Mouse (Mus musculus): ENCODE data around the gene Polr3h. TPM values are rescaled to one million over a fixed set of nuclear protein-coding genes. Genes with fewer than 3 reads are reported as not detected.
A peak's percentile ranks its signal among the peaks of the same experiment; 100 is the strongest.
"Not testable (repeated sequence)": the region's sequence is repeated elsewhere in the genome, so short reads cannot be mapped to it uniquely, and the experiment has no call there.

The Polr3h gene
- polyA plus RNA-seq, 1 experiment from 2014 or later: 82.6 TPM

DNA sequence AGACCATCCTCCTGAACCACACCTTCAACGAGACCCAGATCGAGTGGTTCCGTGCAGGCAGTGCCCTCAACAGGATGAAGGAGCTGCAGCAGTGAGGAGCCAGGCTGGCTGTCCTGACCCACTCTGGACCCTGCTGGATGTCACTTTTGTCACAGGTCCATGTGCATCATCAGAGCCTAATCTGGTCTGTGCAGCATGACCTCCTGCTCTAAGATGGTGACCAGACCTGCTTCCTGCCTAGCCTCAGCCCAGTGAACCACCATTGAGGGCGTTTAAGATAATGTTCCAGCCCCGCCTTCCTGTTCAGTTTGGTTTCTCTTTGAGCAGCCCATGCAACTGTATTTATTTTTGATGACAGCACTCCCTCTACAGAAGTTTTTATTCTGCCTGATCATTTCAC, 11.4 kb downstream of the Polr3h start:
- no peak overlapping the region for H3K4me3 ChIP-seq (replicated peaks)
- ATAC-seq (ENCODE audit: low read depth): peak; percentile 53
- peaks cover 30% of the 10 kb centered on the region for H3K4me1 ChIP-seq (replicated peaks)
- H3K27me3 ChIP-seq: no peaks in the 10 kb centered on the region
- H3K27ac ChIP-seq: peak overlapping the region; percentile 63
- no peak overlapping the region for H3K9ac ChIP-seq
- no peak overlapping the region for H3K4me2 ChIP-seq
- peak; percentile 32 for DNase-seq
- H3K9me3 ChIP-seq (replicated peaks): no peaks in the 10 kb centered on the region
- peaks cover 98% of the 10 kb centered on the region for H3K36me3 ChIP-seq
- 46% methylated on average over 5 of the region's 5 CpGs for WGBS (ENCODE audit: insufficient replicate concordance)

DNA sequence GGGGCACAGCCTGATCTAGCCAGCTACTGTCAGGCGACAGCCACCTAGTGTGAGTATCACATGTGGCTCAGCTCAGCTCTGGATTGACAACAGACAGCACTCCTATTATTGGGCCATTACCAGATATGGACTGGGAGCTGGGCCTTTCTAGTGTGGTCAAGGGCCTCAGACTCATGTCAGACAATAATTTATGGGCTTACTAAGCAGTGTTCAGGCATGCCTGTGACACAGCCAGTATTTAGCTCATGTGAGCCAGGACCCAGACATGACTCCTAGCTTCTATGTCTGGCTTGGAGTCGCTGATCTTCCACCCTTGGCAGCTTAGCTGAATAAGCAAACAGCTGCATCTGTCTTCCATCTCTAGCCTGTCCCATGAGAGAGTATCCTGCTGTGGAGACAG, 13.5 kb downstream of the Polr3h start:
- peaks cover 94% of the 10 kb centered on the region for H3K36me3 ChIP-seq
- H3K27me3 ChIP-seq: no peaks in the 10 kb centered on the region
- DNase-seq: no peak
- no peak overlapping the region for H3K9ac ChIP-seq
- H3K4me1 ChIP-seq (replicated peaks): peaks cover 30% of the 10 kb centered on the region
- no peak overlapping the region for H3K4me3 ChIP-seq (replicated peaks)
- H3K27ac ChIP-seq: no peak overlapping the region
- no peaks in the 10 kb centered on the region for H3K9me3 ChIP-seq (replicated peaks)
- ATAC-seq (ENCODE audit: low read depth): no peak
- H3K4me2 ChIP-seq: no peak overlapping the region
- 79% methylated on average over 2 of the region's 2 CpGs for whole genome bisulfite sequencing (ENCODE audit: insufficient replicate concordance)

DNA sequence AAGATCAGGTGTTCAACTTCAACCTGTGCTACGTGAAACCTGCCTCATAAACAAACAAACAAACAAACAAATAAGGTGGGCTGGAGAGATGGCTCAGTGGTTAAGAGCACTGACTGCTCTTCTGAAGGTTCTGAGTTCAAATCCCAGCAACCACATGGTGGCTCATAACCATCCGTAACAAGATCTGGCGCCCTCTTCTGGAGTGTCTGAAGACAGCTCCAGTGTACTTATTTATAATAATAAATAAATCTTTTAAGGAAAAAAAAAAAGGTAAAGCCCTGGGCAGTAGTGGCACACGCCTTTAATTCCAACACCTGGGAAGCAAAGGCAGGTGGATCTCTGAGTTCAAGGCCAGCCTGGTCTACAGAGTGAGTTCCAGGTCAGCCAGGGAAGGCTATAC, 17.3 kb downstream of the Polr3h start:
- H3K36me3 ChIP-seq: peaks cover 92% of the 10 kb centered on the region
- H3K9ac ChIP-seq; H3K4me1 ChIP-seq (replicated peaks); H3K4me3 ChIP-seq (replicated peaks); ATAC-seq (ENCODE audit: low read depth); H3K27ac ChIP-seq; DNase-seq; H3K27me3 ChIP-seq; H3K9me3 ChIP-seq (replicated peaks); H3K4me2 ChIP-seq: not testable (repeated sequence)
- WGBS (ENCODE audit: insufficient replicate concordance): 72% methylated on average over 4 of the region's 4 CpGs

DNA sequence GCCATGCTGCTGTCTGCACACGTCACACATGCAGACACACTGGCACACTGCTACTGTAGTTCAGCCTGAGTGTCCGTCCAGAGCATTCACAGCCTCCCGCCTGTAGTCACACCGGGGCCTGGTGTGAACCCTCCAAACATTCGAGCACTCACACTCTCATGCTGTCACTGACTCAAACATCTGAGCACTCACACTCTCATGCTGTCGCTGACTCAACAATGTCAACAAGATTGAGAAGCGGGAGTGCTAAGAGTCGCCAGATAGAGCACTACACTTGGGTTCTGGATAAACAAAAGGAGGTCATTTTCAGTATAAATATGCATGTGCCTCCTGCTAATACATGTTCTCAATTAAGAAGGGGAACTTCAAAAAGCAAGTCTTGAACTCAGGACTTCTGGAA, 18.1 kb downstream of the Polr3h start:
- Histone ChIP-seq H3K36me3 (peaks cover 92% of the 10 kb centered on the region), H3K4me1 (replicated peaks) (0 out of 2 replicates have a peak, but pooled peaks cover 5% of the 10 kb centered on the region), H3K9ac (no peak overlapping the region), H3K9me3 (replicated peaks) (no peaks in the 10 kb centered on the region), H3K4me2 (no peak overlapping the region), H3K27ac (no peak overlapping the region), H3K27me3 (no peaks in the 10 kb centered on the region), H3K4me3 (replicated peaks) (no peak overlapping the region)
- ATAC-seq (ENCODE audit: low read depth) (no peak), DNase-seq (no peak)
- 87% methylated on average over 8 of the region's 8 CpGs for WGBS (ENCODE audit: insufficient replicate concordance)

DNA sequence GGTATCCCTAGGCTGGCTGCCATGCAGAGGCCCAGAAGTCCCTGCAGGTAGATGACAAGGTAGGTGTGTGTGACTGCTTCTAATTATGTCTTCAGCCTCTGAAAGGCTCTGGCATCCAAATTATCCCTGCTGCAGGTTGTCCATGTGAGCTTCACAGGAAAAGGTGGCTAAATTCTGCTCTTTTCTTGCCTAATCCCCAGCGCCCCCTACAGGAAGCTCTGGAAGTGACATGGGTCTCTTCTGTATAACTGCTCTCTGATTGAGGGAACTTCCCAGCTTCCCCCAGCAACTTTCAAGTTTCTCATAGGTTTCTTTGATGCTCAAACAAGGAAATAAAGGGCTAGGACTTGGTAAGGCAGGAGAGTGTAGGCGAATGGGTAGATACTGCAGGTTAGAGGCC, 21.1 kb downstream of the Polr3h start:
- 22% methylated on average over 2 of the region's 2 CpGs for WGBS (ENCODE audit: insufficient replicate concordance)
- Histone ChIP-seq H3K27ac (no peak overlapping the region), H3K9me3 (replicated peaks) (no peaks in the 10 kb centered on the region), H3K27me3 (no peaks in the 10 kb centered on the region), H3K9ac (no peak overlapping the region), H3K36me3 (peaks cover 92% of the 10 kb centered on the region), H3K4me2 (no peak overlapping the region), H3K4me1 (replicated peaks) (no peaks in the 10 kb centered on the region), H3K4me3 (replicated peaks) (no peak overlapping the region)
- ATAC-seq (ENCODE audit: low read depth) (peak; percentile 14; the same call in 1 of the 2 replicates), DNase-seq (peak; percentile 56)

DNA sequence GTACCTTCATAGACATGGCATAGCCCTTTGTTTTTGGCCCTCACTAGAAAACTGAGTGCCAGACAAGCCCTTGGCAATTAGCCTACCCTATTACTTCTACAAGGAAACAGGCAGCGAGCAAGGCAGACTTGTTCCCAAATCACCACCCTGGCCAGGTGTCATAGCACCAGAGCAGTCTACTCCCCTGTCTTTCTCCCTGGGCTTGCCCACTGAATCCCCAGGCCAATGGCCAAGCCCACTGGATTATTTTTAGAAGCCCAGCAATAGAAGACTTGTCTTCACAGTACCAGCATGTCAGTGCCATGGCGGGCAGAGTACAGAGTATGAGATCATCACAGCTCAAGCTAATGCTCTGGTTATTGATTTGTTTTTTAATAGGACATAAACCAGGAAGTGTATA, 27.3 kb downstream of the Polr3h start:
- peaks cover 14% of the 10 kb centered on the region for H3K4me1 ChIP-seq (replicated peaks)
- H3K27me3 ChIP-seq: no peaks in the 10 kb centered on the region
- H3K27ac ChIP-seq: peak overlapping the region; percentile 65
- ATAC-seq (ENCODE audit: low read depth) (no peak), DNase-seq (no peak)
- H3K4me3 ChIP-seq (replicated peaks): no peak overlapping the region
- H3K9ac ChIP-seq: no peak overlapping the region
- no peaks in the 10 kb centered on the region for H3K9me3 ChIP-seq (replicated peaks)
- H3K36me3 ChIP-seq: peaks cover 92% of the 10 kb centered on the region
- 85% methylated on average over 2 of the region's 2 CpGs for WGBS (ENCODE audit: insufficient replicate concordance)
- no peak overlapping the region for H3K4me2 ChIP-seq

DNA sequence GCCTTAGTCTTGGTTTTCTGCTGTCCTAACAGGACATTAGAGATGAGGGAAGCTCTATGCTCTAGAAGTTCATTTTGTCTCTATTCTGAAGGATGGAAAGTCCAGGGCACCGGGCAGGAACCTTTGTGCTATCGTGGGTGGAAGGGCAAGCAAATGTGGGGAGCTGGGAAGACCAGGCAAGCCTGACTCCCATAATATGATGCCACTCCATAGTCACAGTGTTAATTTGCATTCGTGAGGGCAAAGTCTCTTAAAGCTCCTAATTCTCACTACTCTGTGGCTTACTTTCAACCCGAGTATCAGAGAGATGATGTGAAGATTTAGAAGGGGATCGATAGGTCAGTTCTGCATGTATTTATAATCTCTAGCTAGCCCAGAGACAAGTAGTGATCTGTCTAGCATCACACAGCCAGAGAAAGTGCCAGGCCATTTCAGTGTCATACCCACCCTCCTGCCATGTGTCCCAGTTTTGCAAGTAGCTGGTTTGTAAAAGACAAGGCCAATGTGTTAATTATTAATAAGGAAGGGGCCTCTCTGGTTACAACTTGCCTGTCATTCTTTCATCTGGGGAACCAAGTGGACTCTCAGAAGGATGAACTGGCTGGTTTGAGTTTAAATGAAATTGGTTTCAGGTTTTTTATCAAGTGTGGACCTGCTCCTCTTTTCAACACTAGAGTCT, 28.3 kb downstream of the Polr3h start:
- no peak; the same call in 1 of the 2 replicates for ATAC-seq (ENCODE audit: low read depth)
- no peak overlapping the region for H3K4me2 ChIP-seq
- peak overlapping the region; percentile 65 for H3K27ac ChIP-seq
- H3K36me3 ChIP-seq: peaks cover 91% of the 10 kb centered on the region
- no peak overlapping the region for H3K9ac ChIP-seq
- 80% methylated on average over 5 of the region's 5 CpGs for WGBS (ENCODE audit: insufficient replicate concordance)
- DNase-seq: no peak
- H3K4me1 ChIP-seq (replicated peaks): peaks cover 21% of the 10 kb centered on the region
- no peaks in the 10 kb centered on the region for H3K9me3 ChIP-seq (replicated peaks)
- H3K27me3 ChIP-seq: no peaks in the 10 kb centered on the region
- H3K4me3 ChIP-seq (replicated peaks): no peak overlapping the region

DNA sequence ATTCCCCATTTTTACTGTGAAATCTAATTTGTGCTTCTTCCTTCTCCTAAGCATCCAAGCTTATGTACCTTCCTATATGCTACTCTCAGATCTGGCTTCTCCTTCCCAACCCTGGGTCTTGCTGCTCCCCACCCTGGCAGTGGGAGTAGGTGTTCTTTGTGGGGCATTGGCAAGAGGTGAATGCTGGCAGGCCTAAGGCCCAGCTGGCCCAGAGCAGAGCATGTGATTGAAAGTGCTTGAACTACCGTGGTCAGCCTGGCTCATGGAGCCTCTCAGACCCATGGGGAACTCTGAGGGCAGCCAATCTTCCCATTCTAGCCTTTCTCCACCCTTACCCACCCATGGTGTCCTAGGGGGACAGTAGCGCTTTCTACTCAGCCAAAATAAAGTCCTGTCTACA, 29.6 kb downstream of the Polr3h start:
- 86% methylated on average over 2 of the region's 2 CpGs for WGBS (ENCODE audit: insufficient replicate concordance)
- Histone ChIP-seq H3K36me3 (peaks cover 84% of the 10 kb centered on the region), H3K9me3 (replicated peaks) (no peaks in the 10 kb centered on the region), H3K4me1 (replicated peaks) (peaks cover 34% of the 10 kb centered on the region), H3K9ac (no peak overlapping the region), H3K4me2 (no peak overlapping the region), H3K4me3 (replicated peaks) (no peak overlapping the region), H3K27me3 (no peaks in the 10 kb centered on the region), H3K27ac (no peak overlapping the region)
- ATAC-seq (ENCODE audit: low read depth) (no peak), DNase-seq (no peak)

DNA sequence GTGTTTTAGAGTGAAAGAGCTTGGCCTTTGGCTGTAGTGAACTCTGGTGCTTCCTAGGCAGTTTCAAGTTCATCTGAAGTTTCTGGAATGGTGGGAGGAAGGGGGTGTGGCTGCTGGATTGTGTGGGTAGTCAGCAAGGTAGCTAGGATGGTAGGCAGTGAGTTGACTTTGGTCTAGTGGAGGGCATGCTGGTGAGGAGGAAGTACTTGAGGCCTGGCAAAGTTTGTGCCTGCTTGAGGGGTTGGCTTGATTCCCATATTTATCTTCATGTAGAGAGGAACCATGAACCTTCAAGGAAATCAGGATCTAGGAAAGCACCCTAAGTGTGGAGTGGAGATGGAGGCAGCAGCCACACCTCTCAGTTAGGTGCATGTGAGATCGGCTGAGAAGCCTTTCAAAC, 32.0 kb downstream of the Polr3h start:
- no peaks in the 10 kb centered on the region for H3K9me3 ChIP-seq (replicated peaks)
- peak overlapping the region; percentile 94 for H3K27ac ChIP-seq
- H3K4me2 ChIP-seq: no peak overlapping the region
- H3K4me3 ChIP-seq (replicated peaks): no peak overlapping the region
- no peak for DNase-seq
- H3K27me3 ChIP-seq: no peaks in the 10 kb centered on the region
- WGBS (ENCODE audit: insufficient replicate concordance): 60% methylated on average over 1 of the region's 1 CpGs
- H3K4me1 ChIP-seq (replicated peaks): peaks cover 58% of the 10 kb centered on the region
- H3K36me3 ChIP-seq: peaks cover 81% of the 10 kb centered on the region
- H3K9ac ChIP-seq: no peak overlapping the region
- ATAC-seq (ENCODE audit: low read depth): no peak

DNA sequence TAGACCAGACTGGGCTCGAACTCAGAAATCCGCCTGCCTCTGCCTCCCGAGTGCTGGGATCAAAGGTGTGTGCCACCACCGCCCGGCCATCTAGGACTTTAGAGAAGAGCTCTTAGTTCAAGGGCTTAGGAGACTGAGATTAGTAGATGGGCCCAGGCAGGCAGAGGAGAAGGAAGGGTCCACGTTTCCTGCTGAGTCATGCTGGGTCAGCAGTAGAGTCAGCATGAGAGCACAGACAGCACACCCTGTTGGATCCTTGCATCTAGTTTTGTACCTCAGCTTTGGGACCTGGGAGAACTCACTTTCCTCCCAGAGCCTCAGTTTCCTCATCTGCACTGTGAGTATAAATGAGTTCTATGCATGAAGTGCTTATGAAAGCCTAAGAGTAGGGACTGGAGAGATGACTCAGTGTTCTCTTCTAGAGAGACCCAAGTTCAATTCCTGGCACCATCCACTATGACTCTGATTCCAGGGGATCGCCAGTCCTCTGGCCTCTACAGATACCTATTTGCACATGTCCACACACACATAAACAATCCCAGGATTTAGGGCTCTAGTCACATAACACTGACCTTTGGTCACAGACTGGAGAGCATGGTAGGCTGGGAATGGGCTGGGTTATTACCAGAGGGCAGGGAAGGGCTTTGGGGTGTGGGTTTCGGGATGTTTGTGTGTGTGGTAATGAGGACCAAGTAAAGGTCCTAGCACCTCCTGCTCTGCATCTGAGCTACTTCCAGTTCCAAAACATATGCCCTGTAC, 34.0 kb downstream of the Polr3h start:
- Histone ChIP-seq H3K36me3 (peaks cover 75% of the 10 kb centered on the region), H3K9ac (peak overlapping the region; percentile 31), H3K4me1 (replicated peaks) (peaks cover 63% of the 10 kb centered on the region), H3K4me2 (peak overlapping the region; percentile 48), H3K4me3 (replicated peaks) (no peak overlapping the region), H3K9me3 (replicated peaks) (no peaks in the 10 kb centered on the region), H3K27ac (peak overlapping the region; percentile 94), H3K27me3 (no peaks in the 10 kb centered on the region)
- WGBS (ENCODE audit: insufficient replicate concordance): 58% methylated on average over 8 of the region's 8 CpGs
- DNase-seq: peak; percentile 80
- ATAC-seq (ENCODE audit: low read depth): peak; percentile 94

DNA sequence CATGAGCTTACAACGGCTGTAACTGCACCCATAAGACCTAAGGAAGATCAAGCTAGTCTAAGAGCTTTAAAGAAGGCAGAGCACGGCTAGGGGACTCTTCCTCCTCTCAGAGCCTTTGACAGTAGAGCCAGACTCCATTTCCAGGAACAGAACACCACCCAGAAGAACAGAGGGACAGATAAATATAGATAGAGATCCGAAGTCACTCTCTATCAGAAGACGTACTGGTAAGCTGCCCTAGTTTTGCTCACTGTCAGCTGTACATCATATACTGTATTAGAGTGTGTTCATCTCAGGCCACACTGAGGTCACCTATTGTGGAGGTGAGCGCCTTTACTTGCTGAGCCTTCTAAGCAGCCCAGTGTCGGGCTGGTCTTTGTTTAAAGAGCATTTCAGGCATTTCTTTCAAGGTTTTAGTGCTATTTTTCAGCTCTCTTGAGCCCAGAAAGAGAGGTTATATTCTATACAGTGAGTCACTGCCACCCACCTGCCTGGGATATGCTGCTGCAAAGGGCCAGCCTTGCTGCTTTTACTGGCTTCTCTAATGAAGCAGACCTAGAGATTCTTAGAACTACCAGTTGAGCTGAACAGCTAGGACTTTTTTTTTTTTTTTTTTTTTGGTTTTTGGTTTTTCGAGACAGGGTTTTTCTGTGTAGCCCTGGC, 34.8 kb downstream of the Polr3h start:
- WGBS (ENCODE audit: insufficient replicate concordance): 50% methylated on average over 7 of the region's 7 CpGs
- peaks cover 57% of the 10 kb centered on the region for H3K4me1 ChIP-seq (replicated peaks)
- ATAC-seq (ENCODE audit: low read depth) (peak; percentile 57), DNase-seq (no peak)
- H3K27ac ChIP-seq: peak overlapping the region; percentile 94
- H3K9ac ChIP-seq: peak overlapping the region; percentile 31
- H3K27me3 ChIP-seq: no peaks in the 10 kb centered on the region
- no peak overlapping the region for H3K4me3 ChIP-seq (replicated peaks)
- H3K36me3 ChIP-seq: peaks cover 72% of the 10 kb centered on the region
- H3K4me2 ChIP-seq: peak overlapping the region; percentile 48
- no peaks in the 10 kb centered on the region for H3K9me3 ChIP-seq (replicated peaks)

All from liver, embryonic 13.5 days (tissue).